Mouse (Mus musculus) thymus, postnatal 25 days (tissue): Measurements from ENCODE around the gene Csrp3.

Experiments
- DNase-seq: peaks from one replicate; pipeline ENCODE4 v3.0.0; 2022

Csrp3 gene

DNA sequence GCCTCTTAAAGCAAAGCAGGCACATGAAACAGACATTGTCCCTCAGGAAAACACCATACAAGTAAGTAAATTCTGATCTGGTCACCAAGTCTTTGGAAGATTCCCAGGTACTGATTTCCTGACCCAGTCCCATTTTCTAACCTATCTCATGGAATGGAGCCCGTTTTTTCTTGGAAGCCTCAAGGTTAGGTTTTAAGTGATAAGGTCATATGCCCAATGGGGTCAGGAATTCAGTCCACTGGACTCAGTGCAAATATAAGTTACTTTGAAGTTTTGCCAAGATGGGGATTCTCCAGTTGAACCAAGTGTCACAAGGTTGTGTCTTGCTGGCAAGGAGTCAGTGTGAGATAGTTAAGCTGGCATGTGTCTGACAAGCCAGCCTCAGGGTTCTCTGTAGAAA, 23.2 kb downstream of the Csrp3 start:
- no peak for DNase-seq

- no peak for DNase-seq
Observed at GRCm38 (mm10) chr7:48823621-48824020, 24.2 kb downstream of the Csrp3 start.

GRCm38 (mm10) chr7:48821654-48822053, 26.2 kb downstream of the Csrp3 start:
- DNase-seq: no peak

DNA sequence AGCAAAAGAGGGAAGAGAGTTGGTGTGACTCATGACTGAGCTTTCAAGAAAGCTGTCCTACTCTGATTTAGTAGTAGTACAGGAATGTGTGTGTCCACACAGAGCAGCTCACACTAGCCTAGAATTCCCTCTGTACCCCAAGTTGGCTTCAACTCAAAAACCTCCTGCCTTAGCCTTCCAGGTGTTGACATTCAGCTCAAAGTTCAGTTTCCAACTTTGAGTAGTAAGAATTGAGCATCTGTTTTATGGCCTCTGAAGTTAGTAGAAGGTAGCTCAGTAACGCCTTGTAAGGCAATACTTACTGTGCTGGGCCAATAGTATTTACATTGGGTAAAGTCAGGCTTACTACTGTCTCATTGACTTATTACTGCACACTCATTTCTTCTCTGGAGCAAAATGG, 34.2 kb downstream of the Csrp3 start:
- DNase-seq: no peak

DNA sequence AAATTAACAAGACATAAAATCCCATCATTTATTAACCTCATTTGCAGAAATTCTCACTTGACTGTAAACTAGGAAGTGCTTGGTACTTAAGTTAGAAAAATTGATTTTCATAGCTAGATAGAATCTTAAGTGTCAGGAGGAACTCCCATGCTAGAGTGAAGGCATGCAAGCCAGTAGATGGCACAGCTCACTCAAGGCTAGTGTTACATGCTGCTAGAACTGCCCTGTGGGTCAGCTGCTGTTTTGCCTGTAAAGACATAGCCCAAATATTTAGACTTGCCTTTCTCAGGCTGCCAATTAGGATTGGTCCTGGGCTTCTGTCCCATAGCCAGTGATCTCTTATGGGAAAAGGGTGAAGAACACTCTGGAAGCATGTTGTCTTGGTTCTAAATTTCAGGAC, 35.5 kb downstream of the Csrp3 start:
- no peak for DNase-seq

DNA sequence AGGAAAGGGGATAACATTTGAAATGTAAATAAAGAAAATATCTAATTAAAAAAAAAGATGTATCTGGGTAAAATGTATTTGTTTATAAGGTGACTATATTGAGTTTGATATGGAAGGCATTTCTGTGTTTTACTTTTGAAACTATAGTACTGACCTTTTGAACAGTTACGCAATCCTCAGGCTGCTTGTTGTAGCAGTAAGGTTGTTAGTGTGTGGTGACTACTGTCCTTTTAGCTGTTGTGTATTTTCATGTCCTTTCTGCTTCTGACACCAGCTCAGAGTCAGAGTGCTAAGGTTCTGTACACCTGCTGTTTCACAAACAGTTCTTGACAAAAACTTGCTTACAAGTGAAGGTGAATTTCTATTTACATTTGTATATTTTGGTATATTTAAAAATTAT, 37.2 kb downstream of the Csrp3 start:
- DNase-seq: no peak

DNA sequence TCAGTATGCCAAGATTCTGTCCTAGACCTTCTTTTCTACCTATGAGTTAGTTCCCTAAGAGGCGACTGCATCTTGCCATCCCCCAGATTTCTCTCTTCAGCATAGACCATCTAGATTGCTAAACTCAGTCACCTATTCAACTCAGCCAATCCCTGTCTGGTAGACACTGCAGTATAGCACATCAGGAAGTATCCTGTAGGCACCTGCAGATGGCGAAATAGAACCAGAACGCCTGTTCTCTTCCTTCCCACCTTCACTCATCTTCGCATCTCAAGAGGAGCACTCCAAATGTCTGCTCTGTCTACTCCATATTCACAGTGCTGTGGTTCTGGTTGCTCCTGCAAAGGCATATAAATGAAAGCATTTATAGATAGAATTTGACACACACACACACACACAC, 41.2 kb downstream of the Csrp3 start:
- DNase-seq: no peak

DNA sequence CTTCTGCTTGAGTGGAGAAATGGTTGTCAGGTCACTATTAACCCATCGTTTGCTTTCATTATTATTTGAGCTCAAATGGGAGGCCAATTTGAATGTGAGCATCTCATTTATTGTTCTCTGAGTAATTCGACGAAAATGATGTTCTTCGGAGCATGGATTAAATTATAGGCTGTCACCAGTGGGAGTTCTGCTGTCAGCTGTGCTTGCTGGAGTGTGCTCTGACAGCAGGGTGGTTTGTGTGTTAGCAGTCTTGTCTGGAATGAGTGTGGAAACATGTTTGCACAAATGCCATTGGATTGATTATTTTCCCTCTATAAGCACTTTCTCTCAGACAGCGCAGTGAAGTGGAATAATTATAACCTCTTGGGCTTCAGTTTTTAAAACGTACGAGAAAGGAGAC, 44.5 kb downstream of the Csrp3 start:
- DNase-seq: no peak

- DNase-seq: peak; percentile 27
Observed at GRCm38 (mm10) chr7:48795130-48795529, 52.7 kb downstream of the Csrp3 start.

GRCm38 (mm10) chr7:48791412-48791811, 56.4 kb downstream of the Csrp3 start:
- no peak for DNase-seq

DNA sequence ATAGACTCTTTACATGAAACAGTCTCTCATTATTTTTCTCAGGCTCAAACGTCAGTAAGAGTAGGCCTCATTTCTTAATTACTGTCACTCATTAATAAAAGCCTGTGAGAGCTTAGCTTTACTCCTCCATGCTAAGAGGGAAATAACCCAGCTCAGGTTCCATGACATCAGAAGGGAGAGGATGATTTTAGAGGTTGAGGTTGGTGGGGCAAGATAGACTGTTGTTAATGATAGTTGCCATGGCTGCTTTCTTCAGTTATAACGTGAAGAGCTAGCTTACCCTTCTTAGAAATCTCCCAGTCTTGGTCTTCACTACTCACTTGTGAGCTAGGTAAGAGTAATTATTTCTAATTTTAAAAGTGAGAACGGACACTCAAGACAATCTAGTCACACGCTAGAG, 57.7 kb downstream of the Csrp3 start:
- DNase-seq: no peak

GRCm38 (mm10) chr7:48788851-48789572, 58.8 kb downstream of the Csrp3 start, which contains the start of gene Zdhhc13:
Gene Zdhhc13 (plus strand): TSS chr7:48789003.
- DNase-seq: peak; percentile 95

DNA sequence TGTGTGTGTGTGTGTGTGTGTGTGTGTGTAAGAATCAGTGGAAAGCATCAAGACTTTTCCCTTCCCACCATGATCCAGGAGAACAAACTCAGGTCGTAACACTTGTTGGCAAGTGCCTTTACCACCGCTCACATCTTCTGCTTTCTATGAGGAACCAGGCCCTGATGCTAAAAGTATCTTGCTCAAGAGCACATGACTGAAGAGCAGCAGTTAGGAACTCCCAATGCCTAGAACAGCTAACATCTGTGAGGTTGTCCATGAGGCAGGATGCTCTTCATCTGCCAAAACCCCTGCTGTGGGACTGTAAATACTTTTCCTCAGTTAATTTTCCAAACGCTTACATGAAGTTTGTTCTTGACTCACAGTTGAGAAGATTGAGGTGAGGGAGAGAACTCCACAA, 59.5 kb downstream of the Csrp3 start:
- no peak for DNase-seq

- no peak for DNase-seq
Observed at GRCm38 (mm10) chr7:48784773-48785523, 62.9 kb downstream of the Csrp3 start.

GRCm38 (mm10) chr7:48782432-48782831, 65.4 kb downstream of the Csrp3 start:
- no peak for DNase-seq
